Mouse (Mus musculus) stomach, postnatal 0 days (tissue): ENCODE data around the gene Npas4.

Experiments
- CTCF ChIP-seq: IDR thresholded peaks from 2 replicates; pipeline ENCODE4 v1.5.1; 2016; ENCODE audit warnings: antibody characterized with exemption, low read depth, mild to moderate bottlenecking, moderate library complexity
- EP300 ChIP-seq: optimal IDR thresholded peaks from 2 replicates; pipeline ENCODE3; 2016; ENCODE audit warnings: antibody characterized with exemption

DNA sequence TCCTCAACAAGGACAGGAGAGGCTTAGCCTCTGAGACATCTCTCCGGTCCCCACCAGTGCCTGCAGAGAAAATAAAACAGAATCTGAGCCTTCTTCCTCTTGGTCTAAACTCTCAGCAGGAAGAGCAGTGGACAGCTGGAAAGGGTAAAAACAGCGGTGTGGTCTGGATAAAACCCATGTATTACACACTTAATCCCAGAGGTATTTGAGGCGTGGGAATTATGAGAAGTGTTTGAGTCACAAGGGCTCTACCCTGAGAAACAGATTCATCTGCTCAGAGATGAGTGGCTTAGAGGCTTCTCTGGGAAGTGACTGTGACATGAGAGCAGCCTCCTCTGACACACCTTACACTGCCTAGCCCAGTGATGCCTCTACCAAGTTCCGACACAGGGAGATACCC, 27.5 kb upstream of the Npas4 start:
- TF ChIP-seq CTCF (no peak), EP300 (no peak)
